Mouse (Mus musculus) thymus, postnatal 36 days (tissue): ENCODE measurements around the gene Tex35.

ENCODE experiments used
- DNase-seq, 2 experiments: peaks; one replicate each; pipeline ENCODE4 v3.0.0; 2022; ENCODE audit warnings: mixed read lengths in 2 of 2

Gene Tex35

DNA sequence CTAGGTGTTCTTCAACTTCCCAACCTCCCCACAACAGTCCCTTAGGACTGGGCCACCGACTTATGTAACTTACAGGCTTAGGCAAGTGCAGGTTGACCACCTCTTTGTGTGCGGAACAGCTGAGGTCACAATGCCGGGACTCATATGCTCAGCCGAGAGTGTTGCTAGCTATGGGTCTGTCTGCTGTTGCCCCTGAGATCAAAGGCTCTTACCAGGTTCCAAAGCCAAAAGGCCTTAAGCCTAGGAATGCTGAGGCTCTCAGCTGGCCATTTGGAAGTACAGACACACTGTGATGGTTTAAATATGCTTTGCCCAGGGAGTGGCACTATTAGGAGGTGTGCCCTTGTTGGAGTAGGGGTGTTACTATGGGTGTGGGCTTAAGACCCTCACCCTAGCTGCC lies at the start of gene Tex35:
Gene Tex35, minus strand, starts transcription at position 101 of the 400 bp plus-strand sequence.
- no peak for DNase-seq

DNA sequence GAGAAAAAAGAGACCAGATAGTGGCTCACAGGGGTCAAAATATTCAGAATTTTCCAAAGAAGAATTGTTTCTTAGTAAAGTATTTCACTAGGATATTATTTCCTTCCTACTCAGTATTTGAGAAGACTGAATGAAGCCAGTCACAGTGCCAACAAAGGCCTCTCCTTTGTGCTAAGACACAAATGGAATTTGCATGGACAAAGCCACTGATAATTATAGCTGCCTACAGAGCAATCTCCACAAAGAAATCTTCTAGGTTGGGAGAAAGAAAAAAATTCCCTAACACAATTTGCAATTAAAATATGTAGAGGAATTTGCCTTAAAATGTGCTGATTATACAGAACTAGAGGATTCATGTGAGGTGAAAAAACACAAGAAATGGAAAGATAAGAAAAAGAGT lies 45.3 kb upstream of the Tex35 start:
- no peak for DNase-seq

DNA sequence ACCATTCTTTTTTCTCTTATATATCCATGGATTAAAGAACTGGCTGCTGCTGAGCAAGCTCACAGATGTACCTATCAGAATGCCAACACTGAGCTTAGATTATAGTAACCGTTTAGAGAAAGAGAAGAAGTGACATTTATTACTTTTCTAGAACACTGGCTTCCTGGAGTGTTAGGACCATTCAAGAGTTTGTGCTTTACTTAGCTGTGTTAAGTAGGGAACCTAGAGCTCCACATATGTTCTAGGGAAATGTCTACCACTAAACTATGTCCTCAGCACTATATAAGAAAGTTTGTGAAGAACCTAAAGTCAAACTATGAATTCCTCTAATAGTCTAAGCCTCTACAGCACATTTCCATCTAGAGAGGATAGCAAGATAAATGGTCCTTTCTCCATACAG lies 41.6 kb upstream of the Tex35 start:
- no peak for DNase-seq

GRCm38 (mm10) chr1:157144621-157145020 lies 36.1 kb upstream of the Tex35 start:
- no peak for DNase-seq

GRCm38 (mm10) chr1:157143326-157143932 lies 34.9 kb upstream of the Tex35 start:
- DNase-seq, result no peak

GRCm38 (mm10) chr1:157141014-157141413 lies 32.5 kb upstream of the Tex35 start:
- DNase-seq, result no peak

DNA sequence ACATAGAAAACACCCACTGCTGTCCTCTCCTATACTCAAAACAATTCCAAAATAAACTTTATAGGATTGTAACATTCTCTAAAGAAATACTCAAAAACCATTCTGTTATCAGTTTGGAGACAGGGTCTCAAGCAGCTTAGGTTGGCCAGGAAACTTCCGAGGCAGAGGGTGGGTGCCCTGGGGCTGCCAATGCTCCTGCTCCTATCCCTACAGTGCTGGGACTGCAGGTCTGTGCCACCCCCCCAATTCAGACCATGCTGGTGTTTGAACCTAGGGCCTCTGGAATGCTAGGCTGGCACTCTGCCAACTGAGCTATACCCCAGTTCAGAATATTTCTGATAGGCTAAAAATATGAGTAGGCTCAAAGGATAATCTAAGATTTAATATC lies 29.4 kb upstream of the Tex35 start:
- no peak for DNase-seq

DNA sequence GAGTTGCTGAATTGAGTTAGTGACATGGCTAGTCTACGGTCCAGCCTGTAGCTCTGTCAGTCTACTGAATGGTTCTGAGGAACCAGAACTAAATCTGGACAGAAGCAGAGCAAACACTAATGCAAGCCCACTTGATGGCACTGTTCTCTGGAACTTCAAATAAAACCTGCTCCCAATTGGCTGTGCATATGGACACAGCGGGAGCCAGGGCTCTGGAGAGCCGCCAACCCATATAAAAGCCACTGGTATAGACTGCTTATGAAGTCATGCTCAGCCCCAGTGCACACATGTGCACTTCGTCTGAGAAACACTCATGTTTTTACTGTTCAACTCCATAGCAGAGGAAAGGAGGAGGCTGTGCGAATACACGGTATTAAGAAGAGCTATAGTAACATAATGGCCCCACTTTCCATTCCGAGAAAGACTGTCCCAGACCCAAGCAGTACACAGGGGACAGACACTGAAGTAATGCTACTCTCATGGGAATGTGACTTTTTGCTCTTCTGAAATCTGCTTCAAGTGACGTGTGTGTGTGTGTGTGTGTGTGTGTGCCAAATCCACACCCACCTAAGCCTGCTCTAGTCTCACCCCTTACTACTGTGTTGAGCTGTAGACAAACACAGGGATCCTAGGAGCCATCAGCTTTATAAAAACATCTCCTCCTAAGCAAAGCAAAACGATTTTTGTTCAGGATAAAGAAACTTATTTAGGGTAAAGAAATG lies 28.8 kb upstream of the Tex35 start:
- DNase-seq, result no peak

DNA sequence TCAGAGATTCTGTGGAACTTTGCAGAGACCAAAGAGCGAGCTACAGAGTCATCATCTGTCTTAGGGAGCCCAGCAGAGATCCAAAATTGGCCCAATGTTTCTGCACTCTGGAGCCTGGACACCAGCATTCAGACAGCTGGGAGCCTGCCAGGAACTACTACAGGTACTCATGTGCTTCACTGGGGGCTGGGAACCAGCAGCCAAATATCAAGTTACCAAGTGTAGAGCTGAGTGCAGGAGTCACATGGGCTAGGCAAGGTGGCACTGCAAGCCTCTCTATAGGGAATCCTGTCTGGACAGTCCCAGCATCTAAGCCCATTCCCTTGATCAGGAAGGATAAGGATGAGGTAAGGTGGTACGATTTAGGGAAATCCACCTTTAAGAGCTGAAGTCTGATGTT lies 19.7 kb upstream of the Tex35 start:
- no peak for DNase-seq

DNA sequence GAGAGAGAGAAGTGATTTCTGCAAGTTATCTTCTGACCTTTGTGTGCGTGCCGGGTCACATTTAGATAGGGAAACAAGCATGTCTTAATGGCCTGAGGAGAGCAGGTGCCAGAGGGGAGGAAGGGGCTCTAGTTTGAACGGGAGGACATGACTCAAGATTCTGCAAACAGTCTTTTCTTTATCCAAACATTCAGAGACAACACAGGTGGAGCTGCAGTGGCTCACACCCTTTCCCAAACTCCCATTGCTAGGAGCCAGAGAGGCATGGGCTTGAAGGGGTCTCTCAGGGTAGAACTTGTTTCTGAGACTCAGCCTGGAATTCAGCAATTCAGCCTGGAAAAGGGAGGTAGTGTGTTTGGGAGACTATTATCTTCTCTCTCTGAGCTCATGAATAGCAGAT lies 15.4 kb upstream of the Tex35 start:
- no peak for DNase-seq

- DNase-seq, result no peak
Measured at GRCm38 (mm10) chr1:157119168-157119567, 10.7 kb upstream of the Tex35 start.

GRCm38 (mm10) chr1:157117440-157117839 lies 9.0 kb upstream of the Tex35 start:
- no peak for DNase-seq

GRCm38 (mm10) chr1:157114492-157114891 lies 6.0 kb upstream of the Tex35 start:
- DNase-seq, result no peak

DNA sequence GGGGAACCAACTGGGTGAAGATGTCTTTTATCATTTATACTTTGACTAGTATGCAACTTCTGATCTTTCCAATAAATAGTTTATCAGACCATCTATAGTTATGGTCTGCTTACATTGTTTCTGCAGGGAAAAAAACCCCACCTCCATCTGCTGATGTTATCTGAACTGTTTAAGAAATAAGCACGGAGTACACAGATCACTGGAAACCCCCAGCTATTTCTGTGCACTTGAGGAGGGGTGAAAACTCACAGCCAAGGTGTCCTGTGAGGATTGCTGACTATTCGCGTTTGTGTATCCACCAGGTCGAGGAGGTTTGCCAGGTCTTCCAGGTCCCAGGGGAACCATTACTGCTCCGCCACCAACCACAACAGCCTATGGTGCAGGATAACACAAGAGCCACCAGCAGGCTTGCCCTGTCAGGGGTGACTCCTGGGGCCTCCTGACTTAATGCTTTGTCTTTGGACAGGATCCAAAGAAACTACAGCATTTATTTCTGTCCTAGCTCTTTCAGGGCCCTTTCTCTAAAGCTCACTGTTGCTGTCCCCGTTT lies 1.9 kb upstream of the Tex35 start:
- DNase-seq, result no peak

GRCm38 (mm10) chr1:157101122-157101865 lies 7.2 kb downstream of the Tex35 start:
- DNase-seq, result peak; percentile 31 to 57

DNA sequence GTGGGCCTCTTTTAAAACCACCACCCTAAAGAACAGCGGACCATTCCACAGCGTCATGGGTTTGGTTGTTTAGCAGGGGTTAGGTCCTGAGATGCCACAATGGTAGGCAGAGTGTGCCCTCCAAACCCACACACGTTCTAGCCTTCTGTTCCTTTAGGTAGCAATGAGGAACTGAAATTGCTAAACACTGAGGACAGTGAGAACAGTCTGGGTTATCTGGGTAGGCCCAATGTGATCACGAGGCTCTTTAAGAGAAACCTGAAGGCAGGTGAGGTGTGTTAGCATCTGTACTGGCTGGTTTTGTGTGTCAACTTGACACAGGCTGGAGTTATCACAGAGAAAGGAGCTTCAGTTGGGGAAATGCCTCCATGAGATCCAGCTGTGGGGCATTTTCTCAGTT lies 12.9 kb downstream of the Tex35 start:
- DNase-seq, result no peak

GRCm38 (mm10) chr1:157092622-157093021 lies 15.9 kb downstream of the Tex35 start:
- no peak for DNase-seq

DNA sequence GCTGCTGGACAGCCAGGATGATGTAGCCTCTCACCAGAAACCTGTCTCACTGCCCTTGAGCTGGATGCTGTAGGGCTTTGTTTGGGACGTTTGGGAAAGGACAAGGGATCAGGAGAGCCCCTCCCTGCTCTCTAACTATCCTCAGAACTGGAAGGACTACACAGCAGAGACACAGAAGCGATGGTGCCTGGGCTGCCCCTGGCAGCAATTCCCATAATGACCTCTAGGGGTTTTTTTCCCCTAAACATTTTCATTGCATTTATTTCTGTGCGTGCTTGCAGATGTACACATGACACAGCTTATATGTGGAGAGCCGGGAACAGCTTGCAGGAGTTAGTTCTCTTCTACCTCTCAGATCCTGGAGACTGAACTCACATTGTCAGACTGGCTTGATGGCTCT lies 16.3 kb downstream of the Tex35 start:
- no peak for DNase-seq

DNA sequence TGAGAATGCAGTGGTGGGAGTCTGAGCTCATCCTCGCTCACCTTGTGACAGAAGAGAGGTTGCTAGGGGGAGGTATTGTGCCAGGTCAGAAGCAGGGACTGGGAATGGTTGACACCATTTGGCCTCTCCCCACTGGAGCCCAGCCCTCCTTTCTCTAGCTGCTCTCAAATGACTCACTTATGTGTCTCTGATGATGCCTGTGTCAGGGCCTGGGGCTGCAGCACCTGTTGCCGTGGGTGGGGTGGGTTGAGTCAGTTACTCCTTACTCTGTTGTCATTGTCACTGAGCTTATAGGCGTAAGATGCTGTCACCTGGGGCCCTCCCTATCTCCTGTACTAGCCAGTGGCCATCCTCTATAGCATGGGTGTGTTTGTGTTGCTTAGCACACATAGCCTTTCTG lies 17.6 kb downstream of the Tex35 start:
- no peak for DNase-seq

- peak; percentile 48 to 55 for DNase-seq
Measured at GRCm38 (mm10) chr1:157086097-157086994, 22.1 kb downstream of the Tex35 start.

DNA sequence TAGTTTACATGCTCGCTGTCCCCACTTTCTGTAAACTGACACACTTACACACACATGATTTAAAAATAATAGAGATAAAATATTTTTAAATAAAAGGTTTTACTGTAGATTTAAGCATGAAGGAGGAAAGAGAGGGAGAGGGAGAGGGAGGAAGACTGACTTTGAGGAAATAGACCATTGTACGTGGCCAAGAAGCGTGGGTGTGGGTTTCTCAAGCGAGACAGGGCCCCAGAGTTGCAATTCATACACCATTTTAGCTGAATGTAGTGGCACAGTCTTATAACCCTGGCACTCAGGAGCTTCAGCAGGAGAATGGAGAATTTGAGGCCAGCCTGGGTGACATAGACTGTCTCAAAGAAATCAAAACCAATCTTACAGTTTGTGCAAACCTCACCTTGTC lies 25.5 kb downstream of the Tex35 start:
- no peak for DNase-seq

DNA sequence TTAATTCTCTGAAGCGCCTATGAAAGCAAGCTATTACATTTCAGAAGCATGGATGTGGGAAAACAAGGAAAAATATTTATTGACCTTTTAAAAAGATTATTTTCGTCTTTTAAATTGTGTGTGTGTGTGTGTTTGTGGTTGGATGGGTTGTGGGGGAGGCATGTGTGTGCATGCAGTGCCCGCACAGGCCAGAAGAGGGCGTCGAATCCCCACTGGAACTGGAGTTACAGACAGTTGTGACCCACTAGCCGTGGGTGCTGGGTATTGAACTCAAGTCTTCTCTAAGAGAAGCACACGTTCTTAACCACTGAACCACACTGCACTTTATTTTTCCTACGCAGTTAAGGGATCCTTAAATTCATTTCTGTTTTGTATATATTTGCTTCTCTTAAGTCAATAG lies 26.5 kb downstream of the Tex35 start:
- no peak for DNase-seq
